Mouse (Mus musculus) heart, postnatal 14 days (tissue): ENCODE data around the gene Ccdc134. TPM values are rescaled to one million over a fixed set of nuclear protein-coding genes. Genes with fewer than 3 reads are reported as not detected.
A peak's percentile ranks its signal among the peaks of the same experiment; 100 is the strongest.

ENCODE experiments used
- DNase-seq, 2 experiments: peaks; one replicate each; pipeline ENCODE4 v3.0.0; 2021 to 2022
- intact Hi-C: fragments of 180-260 bp; cut with DNase I; formaldehyde crosslinking; loops from one replicate; pipeline ENCODE4 v1.15.1; 2025
- total RNA-seq, 2 experiments: library from RNA; stranded (reverse); gene quantifications; 2 replicates each; pipeline ENCODE4 v1.2.3; 2021

Gene Ccdc134
- total RNA-seq, 2 experiments from 2014 or later: 4.8 to 5.8 TPM

DNA sequence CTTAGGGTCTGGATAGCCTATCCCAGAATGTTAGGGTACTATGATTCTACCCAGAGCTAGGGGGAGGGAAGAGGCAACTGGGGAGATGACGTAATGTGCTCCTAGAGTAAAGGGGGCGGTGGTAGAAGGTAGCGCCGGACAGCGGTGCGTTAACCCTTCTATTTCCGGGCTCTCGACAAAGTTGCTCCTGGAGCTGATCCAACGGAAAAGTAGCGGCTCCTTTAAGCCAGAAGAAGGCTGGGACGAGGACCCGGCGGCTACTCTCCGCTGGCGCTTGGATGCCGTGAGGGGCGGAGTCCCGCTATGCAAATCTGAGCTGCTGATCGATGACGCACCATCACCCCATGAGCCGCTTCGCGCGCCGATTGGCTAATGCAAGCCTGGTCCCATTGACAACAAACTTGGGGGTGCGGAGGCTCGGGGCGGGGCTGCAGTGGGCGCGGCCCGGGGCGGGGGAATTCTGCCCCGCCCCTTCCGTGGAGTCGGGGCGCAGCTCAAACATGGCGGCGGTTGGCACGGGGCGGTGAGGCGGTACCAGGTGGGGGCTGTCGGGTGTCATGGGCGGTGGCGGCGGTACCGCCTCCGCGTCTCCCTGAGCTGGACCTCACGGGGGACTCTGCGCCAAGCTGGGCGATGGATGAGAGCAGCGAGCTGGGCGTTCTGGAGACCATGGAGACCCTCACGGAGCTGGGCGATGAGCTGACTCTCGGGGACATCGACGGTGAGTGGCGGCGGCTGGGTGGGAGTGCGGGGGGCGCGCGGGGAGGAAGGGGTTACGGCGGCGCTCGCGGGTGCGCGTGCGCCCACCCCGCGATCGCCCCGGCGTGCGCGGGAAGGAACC is 19.3 kb downstream of the Ccdc134 start, which contains the start of gene Srebf2:
Gene Srebf2 (plus strand): TSS at position 412 of the 841 bp plus-strand sequence.
- DNase-seq: peak; percentile 96
- intact Hi-C loops: no loop called here

DNA sequence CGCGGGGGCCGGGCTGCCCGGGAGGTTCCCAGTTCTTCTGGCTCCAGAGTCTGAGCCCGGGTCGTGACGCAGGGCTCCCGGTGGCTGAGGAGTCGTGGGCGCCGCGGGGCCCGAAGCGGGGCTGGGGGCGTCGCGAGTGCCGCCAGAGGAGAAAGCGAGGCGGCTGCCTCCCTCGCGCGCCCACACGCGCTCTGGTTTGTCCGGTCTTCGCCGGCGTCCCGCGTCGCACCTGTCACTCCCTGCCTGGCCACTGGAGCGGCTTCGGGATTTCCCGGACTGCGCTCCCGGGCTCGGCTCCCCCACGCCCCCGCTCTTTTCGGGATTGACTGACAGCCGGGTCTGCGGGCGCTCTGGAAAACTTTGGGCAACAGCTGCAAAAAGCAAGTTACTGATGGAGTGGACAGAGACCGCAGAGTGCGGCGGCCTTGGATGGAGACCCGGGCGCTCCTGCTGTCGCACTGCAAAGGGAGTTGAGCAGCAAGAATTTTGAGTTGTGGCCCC is 19.9 kb downstream of the Ccdc134 start:
- peak; percentile 61 to 62 for DNase-seq
- intact Hi-C loops: no loop called here

GRCm38 (mm10) chr15:82148510-82148911 is 20.8 kb downstream of the Ccdc134 start:
- intact Hi-C loops: no loop called here
- no peak for DNase-seq

DNA sequence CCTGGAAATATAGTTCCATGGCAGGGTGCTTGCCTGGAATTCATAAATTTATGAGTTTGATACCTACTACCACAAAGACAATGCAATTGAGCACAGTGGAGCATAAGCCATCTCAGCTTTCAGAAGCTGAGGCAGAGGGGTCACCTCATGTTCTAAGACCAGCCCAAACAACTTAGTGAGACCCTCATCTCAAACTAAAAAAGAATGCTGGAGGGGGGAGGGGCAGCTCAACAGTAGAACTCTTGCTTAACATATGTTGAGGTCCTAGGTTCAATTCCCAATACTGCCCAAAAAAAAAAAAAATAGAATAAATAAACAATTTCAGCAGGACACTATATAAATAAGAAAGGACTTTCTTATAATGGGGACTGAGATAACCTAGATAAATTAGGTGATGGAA is 22.3 kb downstream of the Ccdc134 start:
- intact Hi-C loops: no loop called here
- DNase-seq: no peak

DNA sequence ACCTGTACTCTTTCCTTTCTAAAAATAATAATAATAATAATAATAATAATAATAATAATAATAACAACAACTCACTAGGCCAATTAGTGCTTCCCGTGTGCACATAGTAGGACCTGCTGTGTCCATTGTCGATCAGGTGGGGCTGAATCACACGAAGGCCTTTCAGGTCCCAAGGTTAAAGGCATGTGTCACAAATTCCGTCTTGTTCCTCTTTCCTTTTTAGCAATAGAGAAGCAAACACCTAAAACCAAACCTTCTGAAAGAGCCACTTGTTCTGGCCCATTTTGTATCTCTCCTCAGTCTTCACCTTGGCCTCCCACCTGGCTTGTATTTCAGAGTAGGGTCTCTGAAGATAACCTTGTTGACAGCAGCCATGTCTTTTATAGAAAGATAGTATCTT is 23.5 kb downstream of the Ccdc134 start:
- no peak for DNase-seq
- intact Hi-C loops: no loop called here

DNA sequence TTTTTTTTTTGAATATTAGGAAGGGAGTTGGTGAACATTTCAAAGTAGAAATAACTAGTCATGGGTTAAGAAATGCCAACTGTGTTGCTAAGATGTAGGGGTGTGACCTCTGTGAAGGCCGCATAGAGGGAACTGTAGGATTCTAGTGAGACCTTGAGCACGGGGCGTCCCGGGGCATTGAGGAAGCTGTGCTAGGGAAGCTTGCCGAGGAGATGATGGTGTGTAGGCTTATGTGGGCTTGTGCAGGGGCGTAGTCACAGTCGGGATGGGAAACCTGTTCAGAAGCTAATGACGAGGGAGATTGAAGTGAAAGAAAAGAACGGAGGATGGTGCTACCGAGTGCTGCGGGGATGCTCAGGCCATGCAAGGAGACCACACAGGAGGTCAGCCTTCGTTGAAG is 24.3 kb downstream of the Ccdc134 start:
- intact Hi-C loops: no loop called here
- DNase-seq: no peak

DNA sequence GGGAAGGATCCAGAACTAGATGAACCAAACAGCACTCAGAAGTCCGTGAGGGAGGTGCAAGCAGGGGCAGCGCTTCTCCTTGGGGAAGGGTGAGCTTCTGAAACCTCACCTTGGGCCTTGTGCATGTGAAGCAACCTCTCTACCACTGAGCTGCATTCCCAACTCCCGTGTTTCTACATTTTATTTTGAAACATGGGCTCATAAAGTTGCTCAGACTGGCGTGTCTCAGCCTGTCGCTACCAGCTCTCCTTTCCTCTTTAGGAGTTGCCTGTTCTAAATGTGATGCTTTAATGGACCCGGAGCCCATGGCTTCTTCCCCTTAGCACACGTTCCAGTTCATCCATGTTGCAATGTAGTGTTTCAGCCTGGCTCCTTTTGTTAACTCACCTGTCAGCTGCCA is 24.7 kb downstream of the Ccdc134 start:
- DNase-seq: no peak
- intact Hi-C loops: no loop called here

- no peak for DNase-seq
- intact Hi-C loops: no loop called here
These were observed 28.6 kb downstream of the Ccdc134 start for GRCm38 (mm10) chr15:82156298-82156697.

DNA sequence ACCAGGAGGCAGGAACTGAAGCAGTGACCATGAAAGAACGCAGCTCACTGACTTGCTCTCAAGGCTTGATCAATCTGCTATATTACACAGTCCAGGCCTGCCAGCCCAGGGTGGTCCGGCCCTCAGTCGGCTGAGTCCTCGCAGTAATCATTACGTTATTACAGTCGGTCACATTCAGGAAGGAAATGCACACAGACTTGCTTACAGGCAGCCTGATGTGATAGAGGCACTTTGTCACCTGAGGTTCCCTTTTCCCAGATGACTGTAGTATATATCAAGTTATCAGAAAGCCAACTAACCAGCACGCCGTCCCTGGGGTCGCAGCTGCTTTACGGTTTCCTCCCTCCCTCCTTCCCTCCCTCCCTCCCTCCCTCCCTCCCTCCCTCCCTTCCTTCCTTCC is 29.2 kb downstream of the Ccdc134 start:
- DNase-seq: no peak
- intact Hi-C loops: no loop called here

DNA sequence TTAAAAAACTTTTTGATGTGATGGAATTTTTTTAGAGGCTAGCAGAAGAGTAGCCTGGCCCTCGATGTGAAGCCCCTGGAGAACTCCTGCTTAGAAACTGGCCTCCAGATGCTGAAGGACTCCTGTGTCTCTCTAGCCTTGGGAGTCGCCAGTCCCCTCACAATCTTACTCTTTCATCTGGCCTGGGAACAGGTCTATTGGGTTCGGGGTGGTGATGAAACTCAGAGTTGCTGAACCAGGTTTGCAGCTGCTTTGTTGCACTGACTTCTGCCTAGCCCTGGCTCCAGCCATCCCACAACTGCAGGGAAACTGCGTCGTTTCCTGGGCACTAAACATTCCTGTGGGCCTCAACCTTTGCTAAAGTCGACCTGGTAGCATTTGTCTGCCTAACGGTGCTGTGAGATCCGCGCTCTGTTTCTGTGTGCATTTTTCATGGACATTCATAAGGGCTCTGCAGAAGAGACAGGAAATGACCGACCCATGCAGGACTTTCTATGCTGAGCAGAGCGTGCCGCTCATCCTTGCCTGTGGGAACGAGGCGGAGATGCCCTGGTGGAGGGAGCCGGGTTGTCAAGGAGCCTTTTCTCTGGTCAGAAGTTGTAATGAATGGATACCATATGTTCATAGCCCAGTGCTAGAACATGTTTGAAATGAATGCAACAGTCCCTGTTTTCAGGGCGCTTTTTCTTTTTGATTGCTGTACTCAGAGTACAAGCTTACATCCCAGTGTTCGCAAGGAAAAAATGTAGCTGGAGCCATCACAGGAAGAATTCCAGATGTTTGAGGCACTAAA is 30.7 kb downstream of the Ccdc134 start:
- DNase-seq: no peak
- intact Hi-C loops: no loop called here

DNA sequence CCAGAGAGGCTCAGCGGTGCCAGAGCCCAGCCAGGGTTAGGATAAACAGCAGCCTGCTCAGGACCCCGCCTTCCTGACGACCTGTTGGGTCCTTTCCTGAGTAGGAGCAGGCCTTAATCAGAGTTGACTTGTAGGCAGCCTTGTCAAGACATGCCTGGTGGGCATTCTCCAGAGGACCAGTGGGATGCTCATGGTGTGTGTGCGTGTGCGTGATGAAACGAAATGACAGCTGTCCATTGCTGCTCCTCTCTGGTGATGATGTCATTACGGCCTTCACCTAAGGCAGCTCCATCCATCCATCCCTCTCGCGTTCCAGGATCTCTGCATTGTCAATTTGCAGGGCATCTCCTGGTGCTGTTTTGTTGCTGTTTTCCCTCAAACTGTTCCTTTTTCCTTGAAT is 31.7 kb downstream of the Ccdc134 start:
- intact Hi-C loops: no loop called here
- DNase-seq: no peak

DNA sequence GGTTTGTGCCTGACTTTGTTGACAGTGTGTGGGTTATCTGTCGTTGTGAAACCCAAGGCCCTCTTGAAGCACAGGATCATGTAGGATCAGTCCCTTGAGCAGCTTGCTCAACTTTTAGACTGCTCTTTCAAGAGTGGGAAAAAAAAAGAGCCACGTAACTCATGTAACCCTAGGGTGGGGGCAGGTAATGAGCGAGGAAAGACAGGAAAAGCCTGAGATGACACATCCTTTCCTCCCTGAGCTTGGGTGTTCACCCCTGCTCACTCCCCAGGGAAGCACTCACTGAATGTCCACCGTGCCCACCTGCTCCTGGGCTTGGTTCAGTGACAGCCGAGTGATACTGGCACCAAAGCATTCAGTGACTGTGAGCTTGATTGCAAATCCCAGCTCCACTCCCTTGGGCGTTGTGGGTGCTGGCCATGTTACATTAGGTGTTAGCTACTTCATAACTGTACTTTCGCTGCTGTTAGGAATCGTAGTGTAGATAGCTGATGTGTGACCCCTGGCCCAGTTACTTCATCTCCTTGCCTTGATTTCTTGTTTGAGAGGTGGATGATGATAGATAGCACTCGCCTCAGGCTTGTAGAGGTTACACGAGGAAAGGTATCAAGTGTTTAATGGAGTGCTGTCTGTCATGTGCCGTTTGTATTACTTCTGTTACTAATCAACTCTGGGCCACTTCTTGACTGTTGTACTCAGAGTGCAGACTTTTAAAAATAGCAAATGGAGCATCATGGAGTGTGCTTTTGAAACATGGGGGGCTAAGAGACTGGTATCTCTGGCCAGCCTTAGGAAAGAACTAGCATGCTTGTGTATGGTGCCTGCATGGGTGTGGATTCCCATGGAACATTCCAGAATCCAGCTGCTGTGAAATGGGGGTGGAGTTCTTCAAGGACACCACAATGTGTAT is 33.3 kb downstream of the Ccdc134 start:
- intact Hi-C loops: no loop called here

DNA sequence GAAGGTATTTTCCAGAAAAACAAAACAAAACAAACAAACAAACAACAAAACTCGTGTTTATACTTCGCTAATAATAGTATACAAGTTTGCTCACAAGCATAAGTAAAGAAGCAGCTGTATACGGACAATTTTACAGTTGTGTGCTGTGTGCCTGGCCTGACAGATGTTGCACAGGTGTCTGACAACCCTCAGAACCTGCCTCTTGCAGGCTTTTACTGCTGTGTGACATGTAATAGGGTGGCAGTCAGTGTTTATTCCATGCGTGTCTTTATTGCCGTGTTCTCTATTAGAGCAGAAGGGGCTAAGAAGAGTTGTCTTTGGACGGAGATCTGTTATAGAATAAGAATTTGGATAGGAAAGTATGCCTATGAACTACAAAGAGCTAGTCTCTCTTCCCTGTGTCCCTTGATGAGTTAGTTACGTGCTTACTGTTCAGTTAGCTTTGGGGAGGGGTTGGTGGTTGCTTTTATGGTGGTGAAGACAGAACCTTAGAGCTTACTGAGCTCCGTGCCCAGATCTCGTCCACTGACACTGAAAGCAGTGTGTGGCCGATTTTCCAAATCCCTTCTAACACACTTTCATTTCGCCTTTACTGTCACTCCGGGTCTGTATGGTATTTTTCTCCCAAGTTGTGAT is 34.4 kb downstream of the Ccdc134 start:
- intact Hi-C loops: no loop called here
- no peak for DNase-seq

More for the DNA sequence above, 33.3 kb downstream of the Ccdc134 start:
- no peak for DNase-seq

- DNase-seq: no peak
- intact Hi-C loops: loop anchor here (2.0 kb wide), 2 partner anchors 25 to 99 kb away; no protein-coding TSS in a partner anchor
These were observed 35.8 kb downstream of the Ccdc134 start for GRCm38 (mm10) chr15:82163356-82164060.

DNA sequence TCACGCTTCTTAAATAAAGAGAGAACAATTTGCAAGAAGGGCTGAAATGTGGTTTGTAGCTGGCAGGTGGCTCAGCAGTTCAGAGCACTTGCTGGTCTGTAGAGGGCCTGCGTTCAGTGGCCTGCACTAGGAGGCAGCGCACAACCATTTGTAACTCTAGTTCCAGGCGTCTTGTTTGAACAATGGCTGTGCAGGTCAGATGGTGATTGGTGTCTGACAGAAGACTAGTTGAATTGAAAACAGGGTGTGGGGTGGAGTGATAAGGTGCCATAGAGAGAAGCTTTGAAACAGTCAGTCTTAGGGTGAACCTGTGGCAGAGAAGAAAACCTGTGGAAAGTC is 36.3 kb downstream of the Ccdc134 start:
- intact Hi-C loops: loop anchor here (2.0 kb wide), 2 partner anchors 25 to 99 kb away; no protein-coding TSS in a partner anchor
- no peak for DNase-seq

GRCm38 (mm10) chr15:82164496-82164895 is 36.8 kb downstream of the Ccdc134 start:
- no peak for DNase-seq
- intact Hi-C loops: loop anchor here (2.0 kb wide), 2 partner anchors 26 to 100 kb away; no protein-coding TSS in a partner anchor

GRCm38 (mm10) chr15:82165332-82166239 is 37.9 kb downstream of the Ccdc134 start:
- intact Hi-C loops: loop anchor here (2.0 kb wide), 2 partner anchors 27 to 101 kb away; no protein-coding TSS in a partner anchor
- peak; percentile 80 to 88 for DNase-seq
